Mouse (Mus musculus) E14TG2a.4 (cell line): ENCODE results near the gene Aoc3.
A peak's percentile ranks its signal among the peaks of the same experiment; 100 is the strongest.

ENCODE experiments used
- H3K27me3 ChIP-seq: 2 replicates; pipeline ENCODE4 v1.6.1; 2014; ENCODE audit warnings: low read length, control low read depth; ENCODE audit not compliant: insufficient read depth
- H3K36me3 ChIP-seq: 2 replicates; pipeline ENCODE4 v1.6.1; 2014; ENCODE audit warnings: low read length, control low read depth; ENCODE audit not compliant: insufficient read depth
- H3K4me1 ChIP-seq: replicated peaks from 2 replicates; pipeline ENCODE4 v1.6.1; 2014; ENCODE audit warnings: low read depth, low read length, control low read depth
- H3K4me3 ChIP-seq: replicated peaks from 2 replicates; pipeline ENCODE4 v1.5.1; 2014; ENCODE audit warnings: mild to moderate bottlenecking, low read length
- H3K9me3 ChIP-seq: 2 replicates; pipeline ENCODE4 v1.6.1; 2014; ENCODE audit warnings: low read length, control low read depth
- CTCF ChIP-seq: conservative IDR thresholded peaks from 2 replicates; pipeline ENCODE4 v1.5.1; 2014; ENCODE audit warnings: low read length
- NANOG ChIP-seq: IDR thresholded peaks from 2 replicates; pipeline ENCODE4 v1.6.1; 2014; ENCODE audit warnings: borderline replicate concordance, low read length, mixed read lengths
- POU5F1 ChIP-seq: IDR thresholded peaks from 2 replicates; pipeline ENCODE4 v1.6.1; 2014; ENCODE audit warnings: low read length, borderline replicate concordance

Gene Aoc3

GRCm38 (mm10) chr11:101330371-101330924 is at the start of gene Aoc3:
TSS of gene Aoc3 (plus strand) at chr11:101330605.
- TF ChIP-seq CTCF: no peak
- TF ChIP-seq POU5F1: no peak
- TF ChIP-seq NANOG: no peak
- H3K9me3 ChIP-seq: no peaks in the 10 kb centered on the region
- H3K27me3 ChIP-seq: no peaks in the 10 kb centered on the region
- H3K4me3 ChIP-seq: no peak within 1 kb of the TSS
- H3K36me3 ChIP-seq: peaks cover 29% of the 10 kb centered on the region
- peaks cover 91% of the 10 kb centered on the region for H3K4me1 ChIP-seq

GRCm38 (mm10) chr11:101280837-101281236 is 49.6 kb upstream of the Aoc3 start:
- Histone ChIP-seq H3K9me3 (no peaks in the 10 kb centered on the region), H3K27me3 (peaks cover 32% of the 10 kb centered on the region), H3K36me3 (peaks cover 34% of the 10 kb centered on the region), H3K4me3 (no peak overlapping the region), H3K4me1 (peaks cover 52% of the 10 kb centered on the region)
- TF ChIP-seq POU5F1: no peak
- no peak for TF ChIP-seq CTCF
- no peak for TF ChIP-seq NANOG

- H3K9me3 ChIP-seq: no peaks in the 10 kb centered on the region
- H3K4me1 ChIP-seq: peaks cover 31% of the 10 kb centered on the region
- H3K27me3 ChIP-seq: peaks cover 18% of the 10 kb centered on the region
- TF ChIP-seq NANOG (no peak), POU5F1 (no peak), CTCF (no peak)
- H3K4me3 ChIP-seq: no peak overlapping the region
- H3K36me3 ChIP-seq: peaks cover 38% of the 10 kb centered on the region
These were observed 47.5 kb upstream of the Aoc3 start for GRCm38 (mm10) chr11:101282896-101283295.

GRCm38 (mm10) chr11:101283805-101284204 is 46.6 kb upstream of the Aoc3 start:
- no peak overlapping the region for H3K4me3 ChIP-seq
- TF ChIP-seq CTCF: no peak
- TF ChIP-seq NANOG: no peak
- TF ChIP-seq POU5F1: no peak
- peaks cover 47% of the 10 kb centered on the region for H3K36me3 ChIP-seq
- peaks cover 27% of the 10 kb centered on the region for H3K4me1 ChIP-seq
- no peaks in the 10 kb centered on the region for H3K9me3 ChIP-seq
- H3K27me3 ChIP-seq: peaks cover 18% of the 10 kb centered on the region

GRCm38 (mm10) chr11:101287306-101287705 is 43.1 kb upstream of the Aoc3 start:
- TF ChIP-seq CTCF (no peak), NANOG (no peak), POU5F1 (no peak)
- no peaks in the 10 kb centered on the region for H3K27me3 ChIP-seq
- no peak overlapping the region for H3K4me3 ChIP-seq
- H3K36me3 ChIP-seq: peaks cover 82% of the 10 kb centered on the region
- H3K9me3 ChIP-seq: no peaks in the 10 kb centered on the region
- H3K4me1 ChIP-seq: peaks cover 15% of the 10 kb centered on the region

- TF ChIP-seq CTCF (no peak), POU5F1 (no peak), NANOG (no peak)
- H3K27me3 ChIP-seq: no peaks in the 10 kb centered on the region
- no peaks in the 10 kb centered on the region for H3K9me3 ChIP-seq
- peaks cover 12% of the 10 kb centered on the region for H3K4me1 ChIP-seq
- peaks cover 95% of the 10 kb centered on the region for H3K36me3 ChIP-seq
- no peak overlapping the region for H3K4me3 ChIP-seq
These were observed 39.2 kb upstream of the Aoc3 start for GRCm38 (mm10) chr11:101291231-101291630.

GRCm38 (mm10) chr11:101295191-101295590 is 35.2 kb upstream of the Aoc3 start:
- no peaks in the 10 kb centered on the region for H3K9me3 ChIP-seq
- peaks cover 12% of the 10 kb centered on the region for H3K4me1 ChIP-seq
- peaks cover 97% of the 10 kb centered on the region for H3K36me3 ChIP-seq
- no peaks in the 10 kb centered on the region for H3K27me3 ChIP-seq
- no peak for TF ChIP-seq NANOG
- TF ChIP-seq POU5F1: no peak
- TF ChIP-seq CTCF: no peak
- no peak overlapping the region for H3K4me3 ChIP-seq

GRCm38 (mm10) chr11:101300881-101301280 is 29.5 kb upstream of the Aoc3 start:
- Histone ChIP-seq H3K27me3 (no peaks in the 10 kb centered on the region), H3K4me3 (peak overlapping the region; percentile 98), H3K36me3 (peaks cover 44% of the 10 kb centered on the region), H3K4me1 (peaks cover 15% of the 10 kb centered on the region), H3K9me3 (no peaks in the 10 kb centered on the region)
- TF ChIP-seq NANOG (no peak), CTCF (peak; percentile 15), POU5F1 (no peak)

- Histone ChIP-seq H3K4me3 (peak overlapping the region; percentile 98), H3K9me3 (no peaks in the 10 kb centered on the region)
- TF ChIP-seq NANOG (no peak), CTCF (no peak)
These were observed 29.0 kb upstream of the Aoc3 start for GRCm38 (mm10) chr11:101301299-101302003.

More at GRCm38 (mm10) chr11:101301299-101302003, 29.0 kb upstream of the Aoc3 start:
- Histone ChIP-seq H3K36me3 (peaks cover 38% of the 10 kb centered on the region), H3K4me1 (peaks cover 18% of the 10 kb centered on the region), H3K27me3 (no peaks in the 10 kb centered on the region)
